Mouse (Mus musculus) ES-Bruce4 (cell line): ENCODE results near the gene Myrfl.

Source experiments
- CTCF ChIP-seq: IDR thresholded peaks from one replicate; pipeline ENCODE4 v1.8.1; 2011; ENCODE audit warnings: low read depth, low read length
- EP300 ChIP-seq: IDR thresholded peaks from 2 replicates; pipeline ENCODE4 v1.6.1; 2011; ENCODE audit warnings: low read depth, low read length; ENCODE audit not compliant: insufficient read depth
- POLR2A ChIP-seq: IDR thresholded peaks from one replicate; pipeline ENCODE4 v1.8.1; 2011; ENCODE audit warnings: low read length; ENCODE audit not compliant: insufficient read depth

- TF ChIP-seq CTCF (no peak), EP300 (no peak), POLR2A (no peak)
Measured at GRCm38 (mm10) chr10:116895108-116895833, 1.4 kb downstream of the Myrfl start.
